Mouse (Mus musculus): Measurements from ENCODE around the gene Pex7.
A peak's percentile ranks its signal among the peaks of the same experiment; 100 is the strongest.

Pex7 gene

GRCm38 (mm10) chr10:19907246-19907804 is at the start of gene Pex7:
Pex7 (minus strand) TSS chr10:19907689.
- peak; percentile 75 to 84 for DNase-seq (ENCODE audit: low spot score in 2 of 2)

- no peak for DNase-seq (ENCODE audit: low spot score in 2 of 2)
Observed at GRCm38 (mm10) chr10:19956745-19957144, 49.3 kb upstream of the Pex7 start.

- DNase-seq (ENCODE audit: low spot score in 2 of 2), result no peak
Observed at GRCm38 (mm10) chr10:19955817-19956216, 48.3 kb upstream of the Pex7 start.

GRCm38 (mm10) chr10:19954572-19954971 is 47.1 kb upstream of the Pex7 start:
- DNase-seq (ENCODE audit: low spot score in 2 of 2), result no peak

- DNase-seq (ENCODE audit: low spot score in 2 of 2), result no peak
Observed at GRCm38 (mm10) chr10:19953032-19953761, 45.7 kb upstream of the Pex7 start.

- no peak for DNase-seq (ENCODE audit: low spot score in 2 of 2)
Observed at GRCm38 (mm10) chr10:19949106-19949505, 41.6 kb upstream of the Pex7 start.

- no peak for DNase-seq (ENCODE audit: low spot score in 2 of 2)
Observed at GRCm38 (mm10) chr10:19948381-19948780, 40.9 kb upstream of the Pex7 start.

GRCm38 (mm10) chr10:19947901-19948300 is 40.4 kb upstream of the Pex7 start:
- DNase-seq (ENCODE audit: low spot score in 2 of 2), result no peak

GRCm38 (mm10) chr10:19947441-19947840 is 40.0 kb upstream of the Pex7 start:
- no peak for DNase-seq (ENCODE audit: low spot score in 2 of 2)

GRCm38 (mm10) chr10:19946644-19947043 is 39.2 kb upstream of the Pex7 start:
- DNase-seq (ENCODE audit: low spot score in 2 of 2), result no peak

GRCm38 (mm10) chr10:19945651-19946050 is 38.2 kb upstream of the Pex7 start:
- DNase-seq (ENCODE audit: low spot score in 2 of 2), result no peak

- DNase-seq (ENCODE audit: low spot score in 2 of 2), result no peak
Observed at GRCm38 (mm10) chr10:19942621-19943020, 35.1 kb upstream of the Pex7 start.

- no peak for DNase-seq (ENCODE audit: low spot score in 2 of 2)
Observed at GRCm38 (mm10) chr10:19941914-19942313, 34.4 kb upstream of the Pex7 start.

GRCm38 (mm10) chr10:19941063-19941462 is 33.6 kb upstream of the Pex7 start:
- DNase-seq (ENCODE audit: low spot score in 2 of 2), result no peak

GRCm38 (mm10) chr10:19940626-19941025 is 33.1 kb upstream of the Pex7 start:
- no peak for DNase-seq (ENCODE audit: low spot score in 2 of 2)

- DNase-seq (ENCODE audit: low spot score in 2 of 2), result no peak
Observed at GRCm38 (mm10) chr10:19940127-19940526, 32.6 kb upstream of the Pex7 start.

- peak in 1 of 2 experiments; percentile 8 for DNase-seq (ENCODE audit: low spot score in 2 of 2)
Observed at GRCm38 (mm10) chr10:19939282-19939705, 31.8 kb upstream of the Pex7 start.

GRCm38 (mm10) chr10:19938738-19939137 is 31.2 kb upstream of the Pex7 start:
- no peak for DNase-seq (ENCODE audit: low spot score in 2 of 2)

- no peak for DNase-seq (ENCODE audit: low spot score in 2 of 2)
Observed at GRCm38 (mm10) chr10:19936961-19937708, 29.6 kb upstream of the Pex7 start.

- DNase-seq (ENCODE audit: low spot score in 2 of 2), result no peak
Observed at GRCm38 (mm10) chr10:19935821-19936367, 28.4 kb upstream of the Pex7 start.

GRCm38 (mm10) chr10:19935295-19935623 is 27.8 kb upstream of the Pex7 start:
- DNase-seq (ENCODE audit: low spot score in 2 of 2), result no peak

Data from spleen, postnatal 14 days (tissue).